Mouse (Mus musculus): ENCODE measurements around the gene Etfbkmt.

DNA sequence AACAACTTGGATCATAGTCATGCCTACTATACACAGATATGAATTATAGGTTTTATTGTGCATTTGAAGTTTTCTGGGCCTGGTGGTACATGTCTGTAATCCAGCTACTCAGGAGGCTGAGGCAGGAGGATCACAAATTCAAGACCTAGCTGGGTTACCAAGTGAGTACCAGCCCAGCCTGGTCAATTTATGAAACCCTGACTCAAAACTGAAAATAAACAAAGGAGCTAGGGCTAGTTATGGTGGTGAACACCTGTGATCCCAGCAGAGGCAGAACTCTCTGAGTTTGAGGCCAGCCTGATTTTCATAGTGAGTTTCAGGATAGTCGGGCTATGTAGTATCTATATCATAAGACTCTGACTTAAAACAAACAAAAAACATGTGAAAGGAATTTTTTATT is 42.4 kb upstream of the Etfbkmt start:
- no peak for TF ChIP-seq CTCF (IDR thresholded peaks at IDR 0.05; ENCODE audit: insufficient read depth, low read length)
- no peak for TF ChIP-seq POLR2A (IDR thresholded peaks at IDR 0.05; ENCODE audit: borderline replicate concordance, extremely low read depth, low read depth, low read length)

Measured in lung, adult 2 months (tissue).